Mouse (Mus musculus) hindbrain, embryonic 10.5 days (tissue): ENCODE measurements around the gene Tspan11. TPM values are rescaled to one million over a fixed set of nuclear protein-coding genes. Genes with fewer than 3 reads are reported as not detected.

Source experiments
- DNase-seq: peaks from one replicate; pipeline ENCODE4 v3.0.0-alpha.2; 2017; ENCODE audit warnings: low spot score
- H3K27ac ChIP-seq: fragments of 300-500 bp; sonication (generic); 2 replicates; pipeline ENCODE4 v1.5.1; 2016; ENCODE audit warnings: mild to moderate bottlenecking, moderate library complexity
- H3K27me3 ChIP-seq: fragments of 300-500 bp; sonication (generic); 2 replicates; pipeline ENCODE4 v1.6.1; 2016; ENCODE audit warnings: mild to moderate bottlenecking; ENCODE audit not compliant: poor library complexity, insufficient read depth, severe bottlenecking
- H3K36me3 ChIP-seq: fragments of 300-500 bp; sonication (generic); 2 replicates; pipeline ENCODE4 v1.6.1; 2016; ENCODE audit warnings: mild to moderate bottlenecking, moderate library complexity
- H3K4me1 ChIP-seq: fragments of 300-500 bp; sonication (generic); replicated peaks from 2 replicates; pipeline ENCODE4 v1.6.1; 2016; ENCODE audit warnings: mild to moderate bottlenecking
- H3K4me3 ChIP-seq: fragments of 300-500 bp; sonication (generic); 2 replicates; pipeline ENCODE4 v1.5.1; 2016; ENCODE audit warnings: mild to moderate bottlenecking, moderate library complexity
- H3K9me3 ChIP-seq: fragments of 300-500 bp; sonication (generic); 2 replicates; pipeline ENCODE4 v1.6.1; 2016; ENCODE audit warnings: mild to moderate bottlenecking, moderate library complexity
- WGBS: fragments of 180-500 bp; shearing (Covaris S2); methylation state at CpG from one replicate; pipeline ENCODE4 v1.1.7; 2016; 5-methylcytosine and 5-hydroxymethylcytosine counted together
- polyA plus RNA-seq: library from polyadenylated mRNA; unstranded; fragments of >200 nt; fragmentation: Nextera tagmentation; extraction: Ambion mirVana; gene quantifications from 2 replicates; pipeline ENCODE4 v1.2.1, GENCODE M21; 2016

The Tspan11 gene
- polyA plus RNA-seq, 1 experiment from 2014 or later, result 15.4 TPM

DNA sequence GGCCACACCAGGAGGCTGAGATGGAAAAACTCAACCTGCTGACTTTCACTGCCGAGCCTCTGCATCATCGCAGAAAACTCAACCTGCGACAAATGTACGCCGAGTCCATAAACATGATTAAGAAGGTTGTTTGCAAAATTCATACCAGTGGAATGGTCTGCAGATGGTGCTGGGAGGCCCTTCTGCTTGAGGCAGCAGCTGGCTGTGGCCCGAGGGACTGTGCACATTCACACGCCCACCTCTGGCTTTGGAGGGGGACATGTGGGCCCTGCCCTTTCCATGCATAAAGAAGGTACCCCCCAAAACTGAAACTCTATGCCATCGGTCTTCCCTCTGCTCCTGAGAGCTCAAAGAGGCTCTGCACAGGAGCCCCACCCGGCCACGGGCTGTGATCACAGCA lies 114.7 kb downstream of the Tspan11 start:
- H3K4me1 ChIP-seq, result peaks cover 63% of the 10 kb centered on the region

DNA sequence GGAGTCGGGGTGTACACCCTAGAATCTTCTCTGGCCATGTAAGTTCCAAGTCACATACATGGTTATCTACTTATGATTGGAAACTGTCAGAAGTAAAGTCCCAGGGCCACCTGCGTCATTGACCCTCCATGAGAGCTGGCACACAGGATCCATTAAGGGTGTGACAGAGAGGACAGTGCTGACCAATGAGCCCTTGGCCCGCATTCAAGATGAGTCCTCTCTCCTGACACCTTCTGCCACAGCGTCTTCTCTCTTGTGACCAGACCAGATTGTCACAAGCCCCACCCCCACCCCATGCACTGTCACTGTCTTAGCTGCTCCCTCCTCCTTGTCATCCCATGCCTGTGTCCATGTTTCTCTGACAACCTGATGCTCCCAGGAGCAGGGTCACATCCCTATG lies 115.3 kb downstream of the Tspan11 start:
- peaks cover 69% of the 10 kb centered on the region for H3K4me1 ChIP-seq
- H3K27ac ChIP-seq, result no peak overlapping the region
- 86% methylated on average over 4 of the region's 4 CpGs for WGBS
- 0 out of 2 replicates have a peak, but pooled peaks cover 2% of the 10 kb centered on the region for H3K27me3 ChIP-seq
- no peak overlapping the region for H3K4me3 ChIP-seq
- no peak for DNase-seq
- peaks cover 5% of the 10 kb centered on the region for H3K36me3 ChIP-seq
- no peaks in the 10 kb centered on the region for H3K9me3 ChIP-seq

More for the DNA sequence above, 114.7 kb downstream of the Tspan11 start:
- H3K9me3 ChIP-seq, result no peaks in the 10 kb centered on the region
- H3K27ac ChIP-seq, result 0 out of 2 replicates have a peak overlapping the region, but pooled peaks have one; percentile 31
- 70% methylated on average over 10 of the region's 10 CpGs for WGBS
- 0 out of 2 replicates have a peak, but pooled peaks cover 2% of the 10 kb centered on the region for H3K27me3 ChIP-seq
- H3K36me3 ChIP-seq, result peaks cover 10% of the 10 kb centered on the region
- DNase-seq, result no peak
- no peak overlapping the region for H3K4me3 ChIP-seq

DNA sequence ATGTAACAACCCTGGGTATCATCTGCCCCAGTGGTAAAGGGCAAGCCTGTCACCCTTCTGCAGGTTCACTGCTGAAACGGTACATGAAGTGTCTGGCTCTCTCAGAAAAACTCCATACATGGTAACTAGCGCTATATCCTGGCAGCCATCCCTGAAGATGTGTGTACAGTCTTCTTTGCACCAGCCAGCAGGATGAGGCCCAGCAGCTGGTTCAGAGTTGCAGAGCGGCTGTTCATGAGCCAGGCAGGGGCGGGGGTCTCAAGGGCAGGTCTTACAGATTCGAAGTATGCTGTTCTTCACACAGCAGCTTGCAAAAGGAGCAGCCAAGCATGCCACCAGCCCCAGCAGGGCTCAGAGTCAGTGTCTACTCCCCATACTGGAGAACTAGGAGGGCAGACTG lies 116.2 kb downstream of the Tspan11 start:
- H3K27ac ChIP-seq, result peak overlapping the region; percentile 75
- H3K4me3 ChIP-seq, result no peak overlapping the region
- no peak for DNase-seq
- 64% methylated on average over 5 of the region's 5 CpGs for WGBS
- H3K36me3 ChIP-seq, result no peaks in the 10 kb centered on the region
- H3K9me3 ChIP-seq, result no peaks in the 10 kb centered on the region
- peaks cover 78% of the 10 kb centered on the region for H3K4me1 ChIP-seq
- 0 out of 2 replicates have a peak, but pooled peaks cover 2% of the 10 kb centered on the region for H3K27me3 ChIP-seq

Other genes starting within 250 kb of the Tspan11 start
- 24.7 and 38.5 TPM in 2 replicates for gene Prmt8, start 118.1 kb upstream of the Tspan11 start, polyA plus RNA-seq